Mouse (Mus musculus) liver, postnatal 0 days (tissue): ENCODE results near the gene AI481877. TPM values are rescaled to one million over a fixed set of nuclear protein-coding genes. Genes with fewer than 3 reads are reported as not detected.
A peak's percentile ranks its signal among the peaks of the same experiment; 100 is the strongest.

Source experiments
- ATAC-seq: fragments of 200-750 bp; cut with Nextera tagmentation; 2 replicates; pipeline ENCODE4 v1.8.0; 2017; ENCODE audit warnings: mild to moderate bottlenecking, moderate library complexity
- DNase-seq: peaks from one replicate; pipeline ENCODE4 v3.0.0-alpha.2; 2016
- H3K27ac ChIP-seq: fragments of 300-500 bp; sonication (generic); 2 replicates; pipeline ENCODE4 v1.5.1; 2014; ENCODE audit warnings: antibody characterized with exemption, moderate library complexity, mild to moderate bottlenecking, low read depth
- H3K27me3 ChIP-seq: fragments of 300-500 bp; sonication (generic); 2 replicates; pipeline ENCODE4 v1.6.1; 2014; ENCODE audit warnings: low read length, control low read depth, mixed read lengths; ENCODE audit not compliant: insufficient read depth
- H3K36me3 ChIP-seq: fragments of 300-500 bp; sonication (generic); replicated peaks from 2 replicates; pipeline ENCODE4 v1.6.1; 2014; ENCODE audit warnings: mild to moderate bottlenecking, control low read depth, low read length, moderate library complexity, mixed read lengths; ENCODE audit not compliant: insufficient read depth
- H3K4me1 ChIP-seq: fragments of 300-500 bp; sonication (generic); 2 replicates; pipeline ENCODE4 v1.6.1; 2014; ENCODE audit warnings: antibody characterized with exemption, mild to moderate bottlenecking, control low read depth; ENCODE audit not compliant: insufficient read depth
- H3K4me2 ChIP-seq: fragments of 300-500 bp; sonication (generic); 2 replicates; pipeline ENCODE4 v1.6.1; 2014; ENCODE audit warnings: low read depth, mild to moderate bottlenecking, low read length, moderate library complexity, mixed read lengths
- H3K4me3 ChIP-seq: fragments of 300-500 bp; sonication (generic); 2 replicates; pipeline ENCODE4 v1.5.1; 2014; ENCODE audit warnings: low read depth, low read length
- H3K9ac ChIP-seq: fragments of 300-500 bp; sonication (generic); replicated peaks from 2 replicates; pipeline ENCODE4 v1.6.1; 2014; ENCODE audit warnings: mild to moderate bottlenecking, moderate library complexity
- H3K9me3 ChIP-seq: fragments of 300-500 bp; sonication (generic); 2 replicates; pipeline ENCODE4 v1.6.1; 2016; ENCODE audit warnings: mild to moderate bottlenecking, control low read depth, low read length, mixed read lengths
- CTCF ChIP-seq: sonication (generic); IDR thresholded peaks from 2 replicates; pipeline ENCODE4 v1.5.1; 2016; ENCODE audit warnings: antibody characterized with exemption, low read depth
- EP300 ChIP-seq: IDR thresholded peaks from 2 replicates; pipeline ENCODE4 v1.6.1; 2016; ENCODE audit warnings: antibody characterized with exemption, low read depth, mild to moderate bottlenecking
- WGBS: fragments of 180-500 bp; shearing (Covaris S2); extraction: QIAGEN DNeasy Blood & Tissue Kit; methylation state at CpG from one replicate; pipeline ENCODE4 v1.1.7; 2014; ENCODE audit not compliant: insufficient replicate concordance; 5-methylcytosine and 5-hydroxymethylcytosine counted together
- polyA plus RNA-seq: library from polyadenylated mRNA; unstranded; fragments of >200 nt; fragmentation: Nextera tagmentation; extraction: Ambion mirVana; gene quantifications from 2 replicates; pipeline ENCODE4 v1.2.1, GENCODE M21; 2015

Gene AI481877
- polyA plus RNA-seq, 1 experiment from 2014 or later, result not detected

GRCm38 (mm10) chr4:59040397-59041287 is 98.1 kb downstream of the AI481877 start:
- no peaks in the 10 kb centered on the region for H3K9me3 ChIP-seq
- H3K36me3 ChIP-seq, result no peaks in the 10 kb centered on the region
- no peak overlapping the region for H3K9ac ChIP-seq
- H3K27ac ChIP-seq, result no peak overlapping the region
- no peak for ATAC-seq
- DNase-seq, result no peak
- no peak for TF ChIP-seq EP300
- no peak for TF ChIP-seq CTCF
- H3K27me3 ChIP-seq, result no peaks in the 10 kb centered on the region
- H3K4me3 ChIP-seq, result no peak overlapping the region
- no peak overlapping the region for H3K4me2 ChIP-seq
- peaks cover 15% of the 10 kb centered on the region for H3K4me1 ChIP-seq
- WGBS, result 63% methylated on average over 11 of the region's 11 CpGs

- H3K4me1 ChIP-seq, result peaks cover 19% of the 10 kb centered on the region
- TF ChIP-seq EP300 (no peak), CTCF (no peak)
- no peak overlapping the region for H3K9ac ChIP-seq
- no peak overlapping the region for H3K4me3 ChIP-seq
- no peak overlapping the region for H3K27ac ChIP-seq
- ATAC-seq (no peak), DNase-seq (no peak)
- WGBS, result 79% methylated on average over 3 of the region's 3 CpGs
- no peaks in the 10 kb centered on the region for H3K9me3 ChIP-seq
- H3K27me3 ChIP-seq, result no peaks in the 10 kb centered on the region
- no peak overlapping the region for H3K4me2 ChIP-seq
- H3K36me3 ChIP-seq, result no peaks in the 10 kb centered on the region
Observed at GRCm38 (mm10) chr4:59037525-59037924, 101.3 kb downstream of the AI481877 start.

GRCm38 (mm10) chr4:59036490-59037127 is 102.2 kb downstream of the AI481877 start:
- H3K4me2 ChIP-seq, result peak overlapping the region; percentile 96
- no peaks in the 10 kb centered on the region for H3K27me3 ChIP-seq
- DNase-seq (peak; percentile 79), ATAC-seq (peak; percentile 40; the same call in 1 of the 2 replicates)
- H3K27ac ChIP-seq, result peak overlapping the region; percentile 75
- no peaks in the 10 kb centered on the region for H3K9me3 ChIP-seq
- H3K4me3 ChIP-seq, result peak overlapping the region; percentile 5
- no peak overlapping the region for H3K9ac ChIP-seq
- peaks cover 19% of the 10 kb centered on the region for H3K4me1 ChIP-seq
- TF ChIP-seq EP300 (no peak), CTCF (peak; percentile 93)
- 25% methylated on average over 13 of the region's 13 CpGs for WGBS
- H3K36me3 ChIP-seq, result no peaks in the 10 kb centered on the region

- DNase-seq, result no peak
- no peak overlapping the region for H3K27ac ChIP-seq
- ATAC-seq, result no peak
Observed at GRCm38 (mm10) chr4:59035786-59036350, 102.9 kb downstream of the AI481877 start.

GRCm38 (mm10) chr4:59034918-59035785 is 103.6 kb downstream of the AI481877 start, which contains the start of gene Gng10:
Gng10 (plus strand) TSS chr4:59035088.
- H3K4me3 ChIP-seq, result peak within 1 kb of the TSS; percentile 78
- H3K4me1 ChIP-seq, result peaks cover 17% of the 10 kb centered on the region
- H3K27me3 ChIP-seq, result no peaks in the 10 kb centered on the region
- peak; percentile 89 for ATAC-seq
- peak within 1 kb of the TSS; percentile 96 for H3K4me2 ChIP-seq
- H3K36me3 ChIP-seq, result no peaks in the 10 kb centered on the region
- WGBS, result 8% methylated on average over 76 of the region's 76 CpGs
- H3K9ac ChIP-seq, result peak within 1 kb of the TSS; percentile 79
- no peaks in the 10 kb centered on the region for H3K9me3 ChIP-seq
- peak within 1 kb of the TSS; percentile 56 for H3K27ac ChIP-seq
- TF ChIP-seq CTCF (no peak), EP300 (no peak)
- peak; percentile 67 for DNase-seq

More at GRCm38 (mm10) chr4:59035786-59036350, 102.9 kb downstream of the AI481877 start:
- H3K9ac ChIP-seq, result peak overlapping the region; percentile 79
- H3K4me3 ChIP-seq, result peak overlapping the region; percentile 78
- H3K9me3 ChIP-seq, result no peaks in the 10 kb centered on the region
- H3K36me3 ChIP-seq, result no peaks in the 10 kb centered on the region
- WGBS, result 63% methylated on average over 18 of the region's 18 CpGs
- H3K4me2 ChIP-seq, result peak overlapping the region; percentile 96
- TF ChIP-seq CTCF (no peak), EP300 (no peak)
- no peaks in the 10 kb centered on the region for H3K27me3 ChIP-seq
- H3K4me1 ChIP-seq, result peaks cover 19% of the 10 kb centered on the region
